Mouse (Mus musculus) inflammation-experienced regulatory T-cells, adult 6 months (primary cell): ENCODE data around the gene Casp7. TPM values are rescaled to one million over a fixed set of nuclear protein-coding genes. Genes with fewer than 3 reads are reported as not detected.

ENCODE experiments used
- ATAC-seq: one replicate; pipeline ENCODE4 v1.8.0; 2017
- polyA plus RNA-seq, 3 experiments: library from polyadenylated mRNA; unstranded; fragments of 100-300 nt; shearing (Covaris generic); gene quantifications; one replicate each; pipeline ENCODE4 v1.2.1; 2017

Gene Casp7
- polyA plus RNA-seq, 3 experiments from 2014 or later = 29.6 to 38.3 (median 37.2) TPM

DNA sequence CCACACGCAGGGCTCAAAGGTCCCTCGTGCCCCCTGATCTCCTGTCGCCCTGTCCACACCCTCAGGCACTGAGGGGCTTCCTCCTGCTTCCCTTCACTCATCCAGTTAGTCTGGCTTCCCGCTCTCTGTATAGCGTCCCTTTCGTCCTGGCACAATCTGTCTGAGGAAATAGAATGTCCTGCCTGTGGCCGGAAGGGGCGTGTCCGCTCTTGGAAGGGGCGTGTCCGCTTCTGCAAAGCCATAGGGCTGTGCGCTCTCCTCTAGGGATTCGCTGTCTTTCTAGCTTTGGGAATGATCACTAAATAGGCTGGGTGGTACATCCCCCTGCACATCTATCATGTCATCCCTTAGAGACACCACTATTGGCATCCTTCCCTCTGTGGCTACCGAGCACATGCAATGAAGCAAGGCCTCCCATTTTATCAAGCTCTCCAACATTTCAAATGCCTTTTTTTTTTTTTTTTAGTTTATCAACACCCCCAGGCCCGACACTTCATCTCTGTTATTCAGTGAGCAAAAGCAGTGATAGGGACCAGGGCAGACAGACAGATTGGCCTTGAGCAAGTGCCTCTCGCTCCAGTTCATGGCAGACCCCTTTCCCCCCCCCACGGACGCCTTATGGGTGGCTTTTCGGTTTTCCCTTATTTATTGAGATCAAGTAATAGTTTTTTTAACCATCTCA, 78.1 kb downstream of the Casp7 start:
- no peak for ATAC-seq

GRCm38 (mm10) chr19:56476546-56476945, 79.6 kb downstream of the Casp7 start:
- no peak for ATAC-seq

- ATAC-seq = no peak
These were observed 80.3 kb downstream of the Casp7 start for GRCm38 (mm10) chr19:56477253-56477652.

GRCm38 (mm10) chr19:56477832-56478231, 80.9 kb downstream of the Casp7 start:
- ATAC-seq = no peak

- ATAC-seq = no peak
These were observed 87.9 kb downstream of the Casp7 start for GRCm38 (mm10) chr19:56484630-56485375.

- no peak for ATAC-seq
These were observed 88.7 kb downstream of the Casp7 start for GRCm38 (mm10) chr19:56485376-56486271.

DNA sequence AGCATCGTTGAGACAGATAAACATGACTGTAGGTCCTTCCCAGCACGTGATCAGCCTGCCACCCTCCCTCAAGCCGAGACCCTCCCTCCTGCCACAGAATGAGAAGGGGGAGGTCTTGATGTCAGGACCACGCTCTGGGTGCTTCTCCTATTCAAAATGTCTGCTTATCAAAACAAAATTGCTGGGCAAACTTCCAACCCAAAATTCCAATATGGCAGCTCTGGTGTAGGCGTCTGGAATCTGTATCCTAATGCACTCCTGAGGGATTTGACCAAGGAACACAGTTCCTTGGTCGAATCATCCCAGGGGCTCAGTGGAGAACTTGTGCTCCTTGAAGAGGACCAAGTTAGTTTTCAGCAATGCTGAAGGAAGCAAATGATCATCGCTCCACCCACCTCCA, 90.0 kb downstream of the Casp7 start:
- ATAC-seq = no peak

- ATAC-seq = no peak
These were observed 90.4 kb downstream of the Casp7 start for GRCm38 (mm10) chr19:56487339-56487738.

DNA sequence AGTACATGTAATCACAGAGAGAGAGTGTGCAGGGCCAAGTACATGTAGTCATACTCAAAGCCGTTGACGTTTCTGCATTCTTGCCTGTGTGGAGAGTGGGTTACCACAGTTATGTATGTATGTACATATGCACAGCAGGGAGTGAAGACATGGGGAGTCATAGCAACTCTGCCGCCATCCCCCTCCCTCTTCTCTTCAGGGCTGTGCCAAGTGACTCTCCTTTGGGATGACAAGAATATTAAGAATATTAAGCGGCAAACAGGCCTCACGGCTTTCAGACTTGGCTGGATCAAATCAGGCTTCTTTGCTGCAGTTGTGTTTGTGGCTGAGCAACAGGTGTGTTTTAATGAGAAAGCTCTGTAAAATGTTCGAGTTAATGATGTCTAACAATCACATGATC, 92.7 kb downstream of the Casp7 start:
- no peak for ATAC-seq

Other genes starting within 250 kb of the Casp7 start
- gene Habp2, start 110.0 kb upstream of the Casp7 start, polyA plus RNA-seq = under 1 TPM in 1 of 3 experiments, not detected in 2; 0.26 TPM
- not detected for gene Nrap, start 7.1 kb upstream of the Casp7 start, polyA plus RNA-seq
- under 1 TPM in 1 of 3 experiments, not detected in 2; 0.55 TPM for gene Plekhs1, start 64.5 kb downstream of the Casp7 start, polyA plus RNA-seq
- 10 to 100 TPM in 1 of 3 experiments, 1 to 10 TPM in 2; 8.0 to 15.1 (median 8.9) TPM for gene Dclre1a, start 151.1 kb downstream of the Casp7 start, polyA plus RNA-seq
- 1 to 10 TPM; 5.7 to 8.1 (median 7.1) TPM for gene Nhlrc2, start 151.1 kb downstream of the Casp7 start, polyA plus RNA-seq